Mouse (Mus musculus) erythroblast, embryonic 14.5 days (primary cell): ENCODE results near the gene Dmrt1. TPM values are rescaled to one million over a fixed set of nuclear protein-coding genes. Genes with fewer than 3 reads are reported as not detected.

ENCODE experiments used
- H3K27me3 ChIP-seq: 2 replicates; pipeline ENCODE4 v1.6.1; 2012; ENCODE audit warnings: inconsistent platforms; ENCODE audit not compliant: control insufficient read depth
- H3K36me3 ChIP-seq: 2 replicates; pipeline ENCODE4 v1.6.1; 2012; ENCODE audit warnings: mild to moderate bottlenecking, inconsistent platforms; ENCODE audit not compliant: control insufficient read depth
- H3K4me1 ChIP-seq: 2 replicates; pipeline ENCODE4 v1.6.1; 2012; ENCODE audit warnings: inconsistent platforms; ENCODE audit not compliant: control insufficient read depth
- H3K4me3 ChIP-seq: replicated peaks from 2 replicates; pipeline ENCODE3; 2012; ENCODE audit warnings: moderate library complexity, mild to moderate bottlenecking, inconsistent platforms
- H3K9me3 ChIP-seq: 2 replicates; pipeline ENCODE4 v1.6.1; 2012; ENCODE audit warnings: low read length, inconsistent platforms, mixed read lengths; ENCODE audit not compliant: control insufficient read depth
- GATA1 ChIP-seq: IDR thresholded peaks from 2 replicates; pipeline ENCODE4 v1.6.1; 2012; ENCODE audit warnings: low read length, inconsistent platforms, mixed read lengths
- TAL1 ChIP-seq: IDR thresholded peaks from 3 replicates; pipeline ENCODE4 v1.6.1; 2012; ENCODE audit warnings: low read length, inconsistent platforms, mixed read lengths
- polyA plus RNA-seq: library from polyadenylated mRNA; stranded (reverse); fragments of >175 nt; gene quantifications from 2 replicates; pipeline ENCODE4 v1.2.3, GENCODE M21; 2012

Gene Dmrt1
- polyA plus RNA-seq, 1 experiment: not detected

GRCm38 (mm10) chr19:25638766-25639361, 133.4 kb downstream of the Dmrt1 start:
- TF ChIP-seq TAL1 (no peak), GATA1 (no peak)
- Histone ChIP-seq H3K9me3 (peaks cover 2% of the 10 kb centered on the region; the same call in 1 of the 2 replicates), H3K36me3 (no peaks in the 10 kb centered on the region)

GRCm38 (mm10) chr19:25641786-25642185, 136.4 kb downstream of the Dmrt1 start:
- no peak for TF ChIP-seq GATA1
- TF ChIP-seq TAL1: no peak
- peaks cover 2% of the 10 kb centered on the region; the same call in 1 of the 2 replicates for H3K9me3 ChIP-seq
- H3K27me3 ChIP-seq: no peaks in the 10 kb centered on the region
- H3K36me3 ChIP-seq: no peaks in the 10 kb centered on the region
- no peaks in the 10 kb centered on the region for H3K4me1 ChIP-seq
- H3K4me3 ChIP-seq: no peak overlapping the region

More at GRCm38 (mm10) chr19:25638766-25639361, 133.4 kb downstream of the Dmrt1 start:
- H3K27me3 ChIP-seq: no peaks in the 10 kb centered on the region
- no peak overlapping the region for H3K4me3 ChIP-seq
- no peaks in the 10 kb centered on the region for H3K4me1 ChIP-seq

DNA sequence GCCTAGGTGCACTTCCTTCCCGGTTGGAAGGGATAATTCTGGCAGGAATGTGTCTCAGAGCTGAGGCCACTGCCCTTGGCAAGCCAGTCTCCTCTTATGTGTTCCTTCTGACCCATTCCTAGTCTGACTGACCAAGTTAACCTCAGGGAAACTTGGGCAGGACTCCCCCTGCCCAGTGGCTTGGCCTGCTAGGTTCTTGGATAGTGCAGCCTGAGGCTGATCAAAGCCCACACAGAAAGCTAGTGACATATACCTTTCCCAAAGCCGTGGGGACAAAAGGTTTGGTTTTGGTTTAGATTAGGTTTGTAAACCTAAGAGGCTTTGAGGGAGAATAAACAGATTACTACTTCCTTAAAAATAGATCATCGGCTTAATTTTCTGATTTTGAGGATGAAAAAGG, 141.7 kb downstream of the Dmrt1 start:
- H3K4me3 ChIP-seq: no peak overlapping the region
- H3K27me3 ChIP-seq: no peaks in the 10 kb centered on the region
- TF ChIP-seq TAL1: no peak
- TF ChIP-seq GATA1: no peak
- H3K9me3 ChIP-seq: peaks cover 2% of the 10 kb centered on the region; the same call in 1 of the 2 replicates
- H3K4me1 ChIP-seq: no peaks in the 10 kb centered on the region
- H3K36me3 ChIP-seq: no peaks in the 10 kb centered on the region

DNA sequence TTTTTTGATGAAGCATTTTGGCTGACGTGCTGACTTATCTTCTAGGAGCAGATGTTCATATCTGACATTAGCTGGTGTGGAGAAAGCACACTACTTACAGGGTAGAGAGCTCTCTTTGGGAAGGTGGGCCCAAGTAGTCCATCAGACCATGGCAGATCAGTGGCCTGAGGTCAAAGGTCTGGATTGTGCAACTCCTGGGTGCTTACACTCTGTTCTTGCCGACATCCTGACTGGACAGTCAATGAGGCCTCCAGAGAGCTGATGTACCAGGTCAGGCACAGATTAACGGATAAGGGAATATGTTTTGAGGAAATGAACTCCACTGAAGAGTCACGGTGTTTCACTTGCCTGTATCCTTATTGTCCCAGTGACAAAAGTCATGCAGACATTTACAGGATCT, 143.3 kb downstream of the Dmrt1 start:
- Histone ChIP-seq H3K4me3 (no peak overlapping the region), H3K27me3 (no peaks in the 10 kb centered on the region), H3K36me3 (no peaks in the 10 kb centered on the region), H3K4me1 (no peaks in the 10 kb centered on the region), H3K9me3 (no peaks in the 10 kb centered on the region)
- TF ChIP-seq GATA1 (no peak), TAL1 (no peak)

DNA sequence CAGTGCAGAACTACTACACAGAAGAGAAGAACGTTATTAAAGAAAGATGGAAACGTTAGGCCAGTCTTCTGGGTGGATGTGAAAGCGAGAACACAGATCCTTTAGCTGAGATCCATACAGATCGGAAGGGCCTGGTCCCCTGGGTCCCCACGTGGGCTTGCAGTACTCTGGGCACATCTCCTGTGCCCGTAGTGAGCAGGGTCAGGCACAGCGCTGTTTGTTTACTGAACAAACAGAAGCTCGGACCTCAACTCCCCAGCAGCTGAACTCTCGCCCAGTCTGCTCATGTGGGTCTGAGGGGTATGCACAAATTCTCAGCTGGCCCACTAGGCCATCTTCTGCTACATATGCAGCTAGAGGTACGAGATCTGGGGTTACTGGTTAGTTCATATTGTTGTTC, 145.1 kb downstream of the Dmrt1 start:
- no peaks in the 10 kb centered on the region for H3K4me1 ChIP-seq
- no peaks in the 10 kb centered on the region for H3K27me3 ChIP-seq
- TF ChIP-seq TAL1 (no peak), GATA1 (no peak)
- no peak overlapping the region for H3K4me3 ChIP-seq
- no peaks in the 10 kb centered on the region for H3K9me3 ChIP-seq
- no peaks in the 10 kb centered on the region for H3K36me3 ChIP-seq

- H3K36me3 ChIP-seq: no peaks in the 10 kb centered on the region
- no peaks in the 10 kb centered on the region for H3K27me3 ChIP-seq
- no peaks in the 10 kb centered on the region for H3K9me3 ChIP-seq
- no peak overlapping the region for H3K4me3 ChIP-seq
- no peak for TF ChIP-seq GATA1
- H3K4me1 ChIP-seq: no peaks in the 10 kb centered on the region
These were observed 147.1 kb downstream of the Dmrt1 start for GRCm38 (mm10) chr19:25652560-25652959.

Other genes with a start within 250 kb of the Dmrt1 start
- not detected in 2 replicates for gene Dmrt3, start 104.7 kb downstream of the Dmrt1 start, polyA plus RNA-seq
- gene Dmrt2, start 166.8 kb downstream of the Dmrt1 start, polyA plus RNA-seq: 0.01 TPM in 1 of 2 replicates, not detected in the other